Mouse (Mus musculus): ENCODE results near the gene Gpatch8.
"Not testable (repeated sequence)": the region's sequence is repeated elsewhere in the genome, so short reads cannot be mapped to it uniquely, and the experiment has no call there.

The Gpatch8 gene

GRCm38 (mm10) chr11:102568756-102569377 lies 12.7 kb upstream of the Gpatch8 start:
- no peak for DNase-seq

DNA sequence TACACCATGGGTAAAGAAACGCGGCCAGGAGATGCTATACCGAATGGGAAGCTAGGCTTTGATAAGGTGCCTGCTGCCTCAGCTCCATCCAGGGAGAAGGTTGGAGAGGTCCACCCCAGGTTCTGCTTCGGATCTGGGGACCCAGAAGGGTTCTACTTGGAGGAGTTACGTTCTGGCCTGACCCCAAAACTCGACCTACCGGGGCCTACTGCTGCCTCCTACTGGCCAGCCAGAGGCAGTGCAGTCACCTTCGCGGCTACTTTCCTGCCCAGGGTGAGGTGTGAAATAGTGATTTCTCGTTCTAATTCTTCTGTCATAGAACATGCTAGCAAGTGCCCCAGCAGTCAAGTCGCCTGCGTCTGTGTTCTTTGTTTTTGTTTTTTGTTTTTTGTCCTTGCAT lies 12.0 kb upstream of the Gpatch8 start:
- DNase-seq = no peak

DNA sequence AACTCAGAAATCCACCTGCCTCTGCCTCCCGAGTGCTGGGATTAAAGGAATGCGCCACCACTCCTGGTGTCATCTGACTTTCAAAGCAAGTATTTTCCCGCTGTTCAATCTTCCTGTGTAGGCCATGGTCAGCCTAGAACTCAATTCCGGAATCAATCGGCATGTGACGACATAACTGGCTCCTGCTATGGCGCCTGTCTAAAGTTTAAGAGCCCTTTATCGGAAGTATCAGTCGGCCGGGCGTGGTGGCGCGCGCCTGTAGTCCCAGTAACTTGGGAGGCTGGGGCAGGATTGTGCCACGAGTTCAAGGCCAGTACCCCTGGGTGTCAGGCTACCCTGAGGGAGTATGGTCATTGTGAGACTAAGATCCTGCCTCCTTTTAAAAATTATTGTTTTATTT lies 11.5 kb upstream of the Gpatch8 start:
- no peak for DNase-seq

DNA sequence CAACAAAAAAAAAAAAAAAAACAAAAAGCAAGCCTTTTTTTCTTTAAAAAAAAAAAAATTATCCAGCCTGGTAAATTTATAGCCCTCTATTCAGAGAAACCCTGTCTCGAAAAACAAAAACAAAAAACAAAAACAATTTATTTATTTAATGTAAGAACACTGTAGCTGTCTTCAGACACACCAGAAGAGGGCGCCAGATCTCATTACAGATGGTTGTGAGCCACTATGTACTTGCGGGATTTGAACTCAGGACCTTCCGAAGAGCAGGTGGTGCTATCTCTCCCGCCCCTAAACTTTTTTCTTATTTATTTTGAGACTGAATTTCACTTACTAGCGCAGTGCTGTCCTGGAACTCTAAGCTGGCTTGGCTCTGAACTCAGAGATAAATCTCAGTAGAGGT lies 11.0 kb upstream of the Gpatch8 start:
- DNase-seq = no peak

DNA sequence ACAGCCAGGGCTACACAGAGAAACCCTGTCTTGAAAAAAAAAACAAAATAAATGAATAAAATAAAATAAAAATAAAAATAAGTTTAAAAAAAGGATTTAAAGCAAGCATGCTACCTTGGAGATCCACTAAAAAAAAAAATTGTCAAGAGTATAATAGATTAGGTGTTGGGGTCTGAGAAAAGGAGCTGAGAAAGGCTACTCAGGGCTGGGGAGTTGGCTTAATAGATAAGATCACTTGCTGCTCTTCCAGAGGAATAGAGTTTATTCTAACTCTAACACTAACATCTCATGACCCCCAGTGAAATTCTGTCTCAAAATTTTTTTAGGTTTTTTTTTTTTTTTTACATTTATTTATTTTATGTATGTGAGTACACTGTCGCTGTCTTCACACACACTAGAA lies 10.1 kb upstream of the Gpatch8 start:
- DNase-seq = no peak

DNA sequence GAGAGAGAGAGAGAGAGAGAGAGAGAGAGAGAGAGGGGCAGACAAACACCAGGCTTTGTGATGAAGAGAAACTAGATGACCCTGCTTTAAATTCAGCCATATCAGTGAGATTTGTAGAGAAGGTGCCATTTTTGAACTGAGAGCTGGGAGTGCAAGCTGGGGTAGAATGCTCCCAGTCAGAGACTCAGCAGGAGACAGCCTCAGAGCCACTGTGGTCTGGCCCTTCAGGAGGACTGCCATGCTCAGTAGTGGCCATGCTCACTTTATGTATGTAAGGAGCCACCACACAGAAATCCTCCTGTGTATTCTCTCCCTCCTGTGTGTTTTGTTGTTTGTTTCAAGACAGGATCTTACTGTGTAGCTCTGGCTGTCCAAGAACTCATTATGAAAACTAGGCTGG lies 9.5 kb upstream of the Gpatch8 start:
- DNase-seq = no peak

DNA sequence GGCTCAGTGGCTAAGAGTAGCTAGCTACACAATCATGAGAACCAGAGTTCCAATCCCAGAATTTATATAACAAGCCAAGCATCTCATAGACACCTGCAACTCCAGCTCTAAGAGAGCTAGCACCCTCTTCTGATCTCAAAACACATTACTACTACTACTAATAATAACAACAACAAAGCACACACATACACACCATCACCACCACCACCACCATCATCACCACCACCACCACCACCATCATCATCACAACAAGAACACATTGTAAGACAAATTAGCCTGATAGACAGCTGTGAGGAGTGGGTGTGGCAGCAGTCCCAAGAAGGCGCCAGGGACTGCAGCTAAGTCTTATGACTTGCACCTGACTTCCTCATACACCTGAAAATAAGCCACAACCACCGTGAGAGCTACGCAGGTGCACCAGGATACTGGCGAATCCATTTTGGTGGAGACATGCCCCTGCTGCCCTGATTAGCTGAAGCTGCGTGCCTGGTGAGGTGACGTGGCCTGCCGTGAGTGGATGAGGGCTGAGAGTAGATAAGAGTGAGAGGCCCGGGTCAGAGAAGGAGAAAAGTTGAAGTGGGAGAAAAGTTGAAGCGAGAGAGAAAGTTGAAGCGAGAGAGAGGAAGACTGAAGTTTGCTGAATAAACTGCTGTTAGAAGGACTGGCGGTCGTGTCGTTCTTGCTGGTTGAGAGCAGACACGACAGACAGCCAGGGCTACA lies 8.9 kb upstream of the Gpatch8 start:
- DNase-seq = not testable (repeated sequence)

GRCm38 (mm10) chr11:102558704-102559103 lies 2.5 kb upstream of the Gpatch8 start:
- no peak for DNase-seq

DNA sequence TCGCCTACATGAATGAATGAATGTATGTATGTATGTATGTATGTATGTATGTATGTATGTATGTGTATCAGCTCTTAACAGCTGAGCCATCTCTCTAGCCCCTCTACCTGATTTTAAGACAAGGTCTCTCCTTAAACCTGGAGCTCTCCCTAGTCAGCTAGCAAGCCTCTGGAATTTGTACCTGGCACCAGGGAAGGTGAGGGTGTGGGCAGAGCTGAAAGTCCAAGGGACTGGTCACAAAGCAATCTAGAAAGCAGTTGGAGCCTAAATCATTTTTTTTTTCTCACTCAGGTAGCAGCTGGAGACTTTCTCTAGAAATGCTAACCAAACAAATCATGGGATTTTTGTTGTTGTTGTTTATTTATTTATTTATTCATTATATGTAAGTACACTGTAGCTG lies 1.2 kb upstream of the Gpatch8 start:
- DNase-seq = peak; percentile 68

DNA sequence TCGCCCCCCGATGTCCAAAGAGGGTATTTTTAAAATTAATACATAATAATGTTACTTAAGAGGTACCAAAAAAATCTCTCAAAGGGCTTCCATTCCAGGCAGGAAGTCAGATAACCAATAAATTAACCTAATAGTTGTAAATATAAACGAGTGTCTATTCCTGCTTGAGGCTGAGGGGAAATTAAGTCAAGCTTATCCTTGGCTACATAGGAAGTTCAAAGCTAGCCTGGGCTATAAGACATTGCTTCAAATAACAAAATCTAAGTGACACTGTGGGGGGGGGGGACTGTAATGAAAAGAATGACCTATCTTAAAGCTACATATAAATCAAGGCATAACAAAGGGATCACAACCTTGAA lies 503 bp upstream of the Gpatch8 start:
- DNase-seq = no peak

DNA sequence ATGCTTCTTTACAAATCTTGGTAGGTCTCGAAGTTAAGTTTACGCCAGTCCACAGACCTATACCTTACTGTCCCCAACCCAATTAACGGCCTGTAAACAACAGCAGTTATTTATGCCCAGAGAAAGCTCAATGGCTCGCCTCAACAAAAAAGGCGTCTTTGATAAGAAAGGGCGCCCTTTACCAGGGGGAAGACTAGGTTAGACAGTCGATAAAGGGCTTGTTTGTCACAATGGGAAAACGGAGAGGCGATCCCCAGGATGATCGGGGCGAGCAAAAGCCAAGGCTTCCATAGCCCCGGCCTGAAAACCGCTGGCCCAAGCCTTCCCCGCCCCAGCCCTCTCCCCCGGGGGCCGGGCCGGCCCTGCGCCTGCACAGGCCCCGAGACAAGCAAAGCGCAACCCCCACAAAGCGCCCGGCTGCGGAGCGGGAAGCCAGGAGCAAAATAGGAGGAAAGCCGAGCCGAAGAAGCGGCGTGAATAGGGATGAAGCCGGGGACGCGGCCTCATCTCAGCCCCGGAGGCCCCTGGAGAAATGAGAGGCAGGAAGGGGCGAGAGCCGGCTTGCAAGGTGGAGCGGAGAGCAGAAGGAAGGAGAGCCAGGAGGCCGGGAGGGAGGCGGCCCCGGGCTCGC lies 677 bp downstream of the Gpatch8 start:
- no peak for DNase-seq

- DNase-seq = no peak
Measured at GRCm38 (mm10) chr11:102552051-102552450, 4.1 kb downstream of the Gpatch8 start.

DNA sequence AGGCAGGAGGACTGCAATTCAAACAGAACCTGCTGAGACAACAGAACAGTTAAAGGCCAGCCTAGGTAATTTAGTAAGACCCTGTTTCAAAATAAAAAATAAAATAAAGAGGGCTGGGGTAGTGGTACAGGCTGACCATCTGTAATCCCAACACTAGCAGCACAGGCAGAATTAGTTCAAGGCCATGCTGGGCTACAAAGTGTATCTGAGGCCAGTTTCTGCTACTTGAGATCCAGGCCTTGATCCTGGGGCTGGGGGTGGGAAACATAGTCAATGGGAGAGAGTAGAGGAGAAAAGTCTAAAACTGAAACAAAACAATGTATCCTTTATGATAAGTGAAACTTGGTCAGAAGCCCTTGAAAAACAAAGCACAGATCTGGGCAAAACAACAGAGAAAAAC lies 5.0 kb downstream of the Gpatch8 start:
- DNase-seq = no peak

GRCm38 (mm10) chr11:102541471-102541870 lies 14.7 kb downstream of the Gpatch8 start:
- no peak for DNase-seq

DNA sequence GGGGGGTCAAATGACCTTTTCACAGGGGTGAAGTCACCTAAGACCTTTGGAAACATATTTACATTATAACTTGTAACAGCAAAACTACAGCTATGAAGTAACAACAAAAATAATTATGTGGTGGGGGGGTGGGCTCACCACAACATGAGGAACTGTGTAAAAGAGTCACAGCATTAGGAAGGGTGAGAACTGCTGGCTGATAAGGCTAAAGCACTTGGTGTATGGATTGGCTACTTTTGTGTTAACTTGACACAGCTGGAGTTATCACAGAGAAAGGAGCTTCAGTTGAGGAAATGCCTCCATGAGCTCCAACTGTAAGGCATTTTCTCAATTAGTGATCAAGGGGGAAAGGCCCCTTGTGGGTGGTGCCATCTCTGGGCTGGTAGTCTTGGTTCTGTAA lies 15.9 kb downstream of the Gpatch8 start:
- not testable (repeated sequence) for DNase-seq

GRCm38 (mm10) chr11:102539690-102540089 lies 16.5 kb downstream of the Gpatch8 start:
- DNase-seq = no peak

DNA sequence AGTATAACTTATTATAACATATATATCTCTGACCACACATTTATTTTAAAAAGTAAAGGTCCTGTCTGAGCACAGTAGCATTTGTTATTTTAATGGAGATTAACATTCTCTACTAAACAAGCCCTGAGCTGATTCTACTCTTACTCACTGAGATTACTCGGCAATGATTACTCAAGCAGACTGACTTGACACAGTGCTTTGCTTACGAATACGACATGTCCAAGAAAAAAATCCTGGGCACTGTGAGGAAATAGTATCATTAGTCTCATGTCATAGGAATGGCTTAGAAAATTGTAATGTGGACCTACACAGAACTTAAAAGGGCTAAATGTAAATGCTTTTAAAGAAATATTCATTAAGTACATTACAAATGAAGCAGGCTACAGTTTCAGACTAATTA lies 20.0 kb downstream of the Gpatch8 start:
- no peak for DNase-seq

DNA sequence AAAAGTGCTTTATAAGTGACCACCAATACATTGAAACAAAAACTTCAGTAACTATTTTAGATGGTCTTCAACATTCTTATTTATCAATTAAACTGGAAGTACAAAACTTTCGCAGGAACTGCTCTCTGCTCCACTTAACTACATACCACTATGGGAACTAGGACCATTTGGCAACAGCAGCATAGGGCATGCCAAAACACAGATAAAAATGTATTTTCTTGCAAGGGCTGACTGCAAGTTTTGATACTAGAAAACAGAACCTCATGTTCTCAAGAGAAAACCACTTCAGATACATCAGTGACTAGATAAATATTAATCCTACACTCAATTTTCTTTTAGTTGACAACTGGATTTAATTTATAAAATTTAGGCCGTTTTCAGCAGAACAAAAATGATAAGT lies 22.1 kb downstream of the Gpatch8 start:
- no peak for DNase-seq

DNA sequence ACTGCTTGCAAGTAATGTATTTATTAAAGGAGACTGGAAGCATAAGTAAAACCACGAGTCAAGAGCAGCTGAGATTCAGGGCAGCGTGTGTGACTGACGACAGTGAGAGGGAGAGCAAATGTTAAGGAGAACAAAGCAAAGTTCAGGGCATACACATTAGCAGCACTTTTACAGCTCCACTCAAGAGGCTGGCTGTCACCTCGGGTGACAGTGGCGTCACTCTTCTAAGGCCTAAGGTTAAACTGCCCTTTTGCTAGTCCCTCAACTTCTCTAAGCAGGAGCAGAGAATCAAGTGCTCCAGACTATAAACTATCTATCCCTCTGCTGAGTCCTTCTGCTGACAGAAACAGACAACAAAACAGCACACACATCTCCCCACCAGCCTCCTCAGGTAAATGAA lies 24.8 kb downstream of the Gpatch8 start:
- peak; percentile 24 for DNase-seq

DNA sequence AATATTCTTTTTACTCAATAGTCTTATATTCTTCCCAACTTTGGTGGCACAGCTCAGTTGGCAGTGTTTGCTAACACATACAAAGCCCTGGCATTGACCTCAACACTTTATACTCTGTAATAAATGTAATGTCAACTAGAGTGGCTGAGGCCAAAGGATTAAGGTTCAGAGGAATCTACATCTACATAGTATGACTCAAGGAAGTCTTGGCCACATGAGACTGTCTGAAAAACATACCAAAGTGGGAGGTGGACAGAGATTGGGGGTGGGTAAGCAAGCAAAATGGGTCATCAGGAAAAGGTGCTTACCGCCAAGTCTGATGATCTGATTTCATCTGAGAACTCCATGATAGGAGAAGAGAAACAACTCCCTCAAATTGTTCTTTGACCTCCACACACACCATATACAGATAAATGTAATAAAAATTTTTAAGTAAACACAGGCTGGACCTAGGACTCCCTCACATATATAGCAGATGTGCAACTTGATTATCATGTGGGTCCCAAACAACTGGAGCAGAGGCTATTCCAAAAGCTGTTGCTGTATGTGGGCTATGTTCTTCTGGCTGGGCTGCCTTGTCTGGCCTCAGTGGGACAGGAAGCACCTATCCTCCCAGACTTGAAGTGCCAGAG lies 41.3 kb downstream of the Gpatch8 start:
- DNase-seq = no peak

GRCm38 (mm10) chr11:102510226-102510625 lies 46.0 kb downstream of the Gpatch8 start:
- DNase-seq = no peak

- no peak for DNase-seq
Measured at GRCm38 (mm10) chr11:102496732-102497131, 59.5 kb downstream of the Gpatch8 start.

DNA sequence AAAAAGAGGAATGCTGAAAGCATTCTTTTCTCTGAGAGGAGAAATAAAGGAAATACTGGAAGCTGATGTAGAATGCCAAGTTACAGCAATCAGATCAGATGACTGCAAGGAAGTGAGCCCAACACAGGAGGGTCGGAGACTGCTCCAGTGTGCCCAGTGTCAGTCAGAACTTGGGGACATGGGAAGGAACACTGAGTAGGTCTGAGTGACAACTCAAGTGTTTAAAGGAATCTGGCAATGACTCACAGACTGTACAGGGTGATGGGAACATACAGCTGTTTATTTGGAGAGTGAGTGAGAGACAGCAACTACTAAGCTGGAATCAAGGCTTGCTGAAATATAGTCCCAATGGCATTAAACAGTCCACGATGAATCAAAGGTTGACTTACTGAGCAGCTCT lies 60.0 kb downstream of the Gpatch8 start:
- no peak for DNase-seq

DNA sequence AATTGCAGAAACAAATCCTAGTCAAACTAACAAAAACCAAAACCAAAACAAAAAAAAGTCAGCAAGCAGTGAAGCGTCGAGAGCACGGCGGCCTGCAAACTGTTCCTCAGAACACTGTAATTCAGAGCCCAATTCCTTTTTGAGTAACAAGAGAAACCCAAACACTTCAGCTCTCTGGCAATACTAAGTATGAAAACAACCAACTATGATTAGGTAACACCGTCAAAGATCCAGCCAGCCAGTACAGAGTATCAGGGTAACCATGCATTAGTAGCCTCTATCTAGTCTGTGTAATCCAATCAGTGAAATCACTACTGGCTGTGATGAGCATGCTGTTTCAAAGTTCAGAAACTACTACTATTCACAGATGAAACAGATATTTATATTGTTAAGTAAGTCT lies 60.5 kb downstream of the Gpatch8 start:
- DNase-seq = no peak

Data from kidney, adult 11 months (tissue).